Mouse (Mus musculus) cerebellum, postnatal 14 days (tissue): ENCODE data around the gene Ccdc194.
A peak's percentile ranks its signal among the peaks of the same experiment; 100 is the strongest.

Experiments
- DNase-seq, 2 experiments: peaks; one replicate each; pipeline ENCODE4 v3.0.0; 2021; ENCODE audit warnings: mixed read lengths in 2 of 2

The Ccdc194 gene

DNA sequence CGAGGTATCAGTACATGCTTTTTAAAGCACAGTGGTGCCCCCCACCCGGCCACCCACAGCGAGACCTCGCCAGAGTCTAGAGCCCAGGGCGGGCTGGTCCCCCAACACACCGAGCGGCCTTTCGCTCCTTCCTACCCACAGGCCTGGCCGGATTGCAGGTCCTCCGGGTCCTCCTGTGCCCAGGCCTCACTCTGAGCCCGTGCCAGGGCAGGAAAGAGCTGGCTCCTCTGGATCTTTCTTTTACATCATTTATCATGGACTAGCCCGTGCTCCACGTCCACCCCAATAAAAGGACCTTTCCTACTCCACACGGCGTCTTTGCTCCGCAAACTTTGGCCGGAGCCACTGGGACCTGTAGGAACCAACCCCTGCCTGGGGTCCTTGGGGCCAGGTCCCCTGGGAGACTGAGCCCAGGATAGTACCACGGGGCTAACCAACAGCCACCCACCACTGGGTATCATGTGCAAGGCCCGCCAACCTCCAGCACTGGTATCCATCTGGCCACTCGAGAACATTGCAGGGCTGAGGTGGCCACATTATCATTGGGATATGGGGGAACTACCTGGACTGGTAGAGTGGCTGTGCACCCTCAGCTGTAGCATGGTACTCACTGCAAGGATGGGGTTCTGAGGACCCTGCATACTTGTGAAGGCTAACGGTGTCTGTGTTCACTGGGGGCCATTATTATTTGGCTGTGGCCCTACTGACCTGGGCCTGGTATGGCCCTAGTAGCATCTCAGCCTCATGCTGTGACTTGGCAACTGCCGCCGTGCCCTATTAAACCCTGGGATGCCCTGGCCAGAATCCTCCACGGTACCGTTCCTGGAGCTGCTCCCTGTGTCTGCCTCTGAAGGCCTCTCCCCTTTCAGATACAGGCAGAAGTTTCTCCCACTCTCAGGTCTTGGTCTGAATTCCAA, 50.5 kb downstream of the Ccdc194 start:
- peak; percentile 62 to 67 for DNase-seq

DNA sequence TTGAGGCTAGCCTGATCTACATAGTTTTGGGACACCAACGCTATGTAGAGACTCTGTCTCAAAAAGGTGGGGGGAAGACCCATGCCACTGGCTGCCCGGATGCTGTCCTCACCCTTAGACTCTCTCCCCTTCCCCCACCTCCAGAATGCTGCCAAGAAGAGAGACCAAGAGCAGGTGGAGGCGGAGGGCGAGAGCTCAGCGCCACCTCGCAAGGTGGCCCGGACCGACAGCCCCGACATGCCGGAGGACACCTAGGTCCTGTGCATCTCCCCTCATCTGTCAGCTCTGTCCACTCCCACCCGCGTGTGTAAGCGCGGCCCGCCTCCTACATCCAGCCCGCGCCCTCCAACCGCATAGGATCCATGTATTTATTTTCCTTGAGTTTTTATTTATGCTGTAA, 51.2 kb downstream of the Ccdc194 start:
- DNase-seq = no peak

DNA sequence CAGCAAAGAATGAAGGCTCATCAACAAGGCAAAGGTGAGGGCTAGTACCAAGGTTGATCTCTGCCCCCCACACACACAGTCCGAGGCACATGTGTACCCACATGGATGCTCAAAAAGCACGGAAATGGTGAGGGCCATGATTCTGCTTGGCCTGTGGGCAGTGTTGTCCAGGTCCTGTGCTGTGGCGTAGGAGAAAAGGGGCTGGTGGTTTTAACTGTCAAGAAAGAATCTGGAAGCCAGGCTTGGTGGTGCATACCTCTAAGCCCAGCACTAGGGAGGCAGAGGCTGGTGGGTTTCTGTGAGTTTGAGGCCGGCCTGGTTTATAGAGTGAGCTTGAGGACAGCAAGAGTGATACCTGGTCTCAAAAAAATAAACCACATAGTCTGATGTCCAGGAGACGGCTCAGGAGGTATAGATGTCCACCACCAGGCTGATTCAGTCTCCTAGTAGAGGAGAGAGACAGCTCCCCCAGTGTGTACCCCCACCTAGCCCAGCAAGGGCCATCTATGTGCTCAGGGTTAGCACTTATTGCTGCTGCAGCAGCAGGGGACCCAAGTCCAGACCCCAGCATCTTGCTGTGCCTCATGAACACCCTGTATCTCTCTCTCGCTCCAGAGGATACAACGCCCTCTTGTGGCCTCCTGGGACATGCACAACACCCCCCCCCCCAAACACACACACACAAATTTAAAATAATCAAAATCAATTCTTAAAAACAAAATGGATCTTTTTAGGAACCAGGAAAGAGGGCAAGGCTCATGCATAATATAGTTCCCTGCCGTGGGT, 52.7 kb downstream of the Ccdc194 start:
- peak in 1 of 2 experiments; percentile 48 for DNase-seq

DNA sequence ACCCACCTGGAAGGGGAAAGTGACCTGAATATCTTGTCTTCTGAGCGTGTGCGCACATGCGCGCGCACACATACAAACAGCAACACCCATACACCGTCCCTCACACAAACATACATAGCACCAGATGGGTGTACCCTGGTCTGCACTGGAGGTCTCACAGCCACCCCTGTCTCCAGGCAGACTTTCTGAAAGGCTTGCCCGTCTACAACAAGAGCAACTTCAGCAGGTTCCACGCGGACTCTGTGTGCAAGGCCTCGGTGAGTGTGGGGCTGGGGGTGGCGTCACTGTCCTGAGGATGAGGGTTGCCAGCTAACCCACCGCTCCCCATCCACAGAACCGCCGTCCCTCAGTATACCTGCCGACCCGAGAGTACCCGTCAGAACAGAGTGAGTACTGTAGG, 53.6 kb downstream of the Ccdc194 start:
- DNase-seq = no peak

DNA sequence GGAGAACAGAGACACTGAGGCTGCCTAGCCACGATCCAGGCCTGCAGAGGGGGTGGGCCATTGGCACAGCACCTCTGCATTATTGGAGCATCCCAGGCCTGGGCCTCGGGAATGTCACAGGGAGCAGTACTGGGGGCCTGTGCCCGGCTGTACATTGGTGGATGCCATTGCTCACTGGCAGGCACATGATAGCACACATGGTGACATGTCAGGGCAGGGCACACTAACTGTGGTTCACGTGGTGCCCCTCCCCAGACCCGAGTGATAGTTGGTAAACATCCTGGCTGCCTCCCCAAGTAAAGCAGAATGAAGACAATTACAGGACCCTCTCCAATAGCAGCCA, 54.6 kb downstream of the Ccdc194 start:
- DNase-seq = no peak

DNA sequence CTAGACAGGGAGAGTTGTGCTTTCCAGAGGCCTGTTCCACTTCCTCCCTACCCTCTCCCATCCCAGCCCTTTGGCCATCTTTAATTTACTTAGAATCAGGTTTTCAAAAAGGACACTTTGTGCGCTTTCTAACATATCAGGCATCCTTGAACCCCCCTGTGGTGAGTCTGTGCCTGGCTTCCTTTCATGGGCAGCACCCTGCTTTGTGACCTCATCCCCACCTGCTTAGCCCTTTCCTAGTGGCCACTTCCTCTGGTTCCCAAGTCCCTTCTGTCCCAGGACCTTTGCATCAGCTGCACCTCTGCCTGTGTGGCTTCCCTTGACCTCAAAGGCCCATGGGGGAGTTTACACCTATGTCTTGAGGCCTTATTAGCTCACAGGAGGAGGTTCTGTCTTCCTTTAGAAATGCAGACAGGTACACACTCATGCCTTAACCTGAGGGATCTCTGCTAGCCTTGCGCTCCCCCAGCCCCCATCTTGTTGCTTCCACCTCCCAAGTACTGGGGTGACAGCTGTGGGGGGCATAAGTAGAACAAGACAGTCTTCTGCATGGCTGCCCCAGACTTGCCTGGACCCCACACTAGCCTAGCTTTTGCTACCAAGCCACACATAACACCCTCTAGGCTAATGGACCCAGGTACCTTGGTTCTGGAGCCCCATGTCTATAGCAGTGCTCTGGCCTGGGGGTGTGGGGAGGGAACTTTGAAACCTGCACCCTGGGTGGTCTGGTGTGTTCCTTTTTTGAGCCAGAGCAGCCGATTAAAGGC, 55.2 kb downstream of the Ccdc194 start:
- peak in 1 of 2 experiments; percentile 30 for DNase-seq
